Mouse (Mus musculus) limb, embryonic 11.5 days (tissue): ENCODE results near the gene Notum. TPM values are rescaled to one million over a fixed set of nuclear protein-coding genes. Genes with fewer than 3 reads are reported as not detected.

Experiments used
- ATAC-seq: fragments of 200-750 bp; cut with Nextera tagmentation; 2 replicates; pipeline ENCODE4 v1.8.0; 2017; ENCODE audit warnings: low read depth; ENCODE audit not compliant: insufficient number of reproducible peaks, low FRiP score, low TSS enrichment
- DNase-seq: peaks from one replicate; pipeline ENCODE4 v3.0.0-alpha.2; 2015; ENCODE audit warnings: low spot score
- H3K27ac ChIP-seq: fragments of 300-500 bp; sonication (generic); replicated peaks from 2 replicates; pipeline ENCODE4 v1.5.1; 2014; ENCODE audit warnings: low read depth, mild to moderate bottlenecking, low read length
- H3K27me3 ChIP-seq: fragments of 300-500 bp; sonication (generic); 2 replicates; pipeline ENCODE4 v1.6.1; 2014; ENCODE audit warnings: mild to moderate bottlenecking, low read length, mixed read lengths; ENCODE audit not compliant: control insufficient read depth, insufficient read depth
- H3K36me3 ChIP-seq: fragments of 300-500 bp; sonication (generic); 2 replicates; pipeline ENCODE4 v1.6.1; 2014; ENCODE audit warnings: mild to moderate bottlenecking, low read length, moderate library complexity, mixed read lengths; ENCODE audit not compliant: control insufficient read depth, insufficient read depth
- H3K4me1 ChIP-seq: fragments of 300-500 bp; sonication (generic); 2 replicates; pipeline ENCODE4 v1.6.1; 2014; ENCODE audit warnings: low read length, mixed read lengths; ENCODE audit not compliant: control insufficient read depth, insufficient read depth
- H3K4me2 ChIP-seq: fragments of 300-500 bp; sonication (generic); 2 replicates; pipeline ENCODE4 v1.6.1; 2014; ENCODE audit warnings: low read depth, mild to moderate bottlenecking, moderate library complexity; ENCODE audit not compliant: severe bottlenecking
- H3K4me3 ChIP-seq: fragments of 300-500 bp; sonication (generic); 2 replicates; pipeline ENCODE4 v1.5.1; 2014; ENCODE audit warnings: low read depth, low read length
- H3K9ac ChIP-seq: fragments of 300-500 bp; sonication (generic); 2 replicates; pipeline ENCODE4 v1.6.1; 2014; ENCODE audit warnings: mild to moderate bottlenecking, low read length
- H3K9me3 ChIP-seq: fragments of 300-500 bp; sonication (generic); 2 replicates; pipeline ENCODE4 v1.6.1; 2016; ENCODE audit warnings: low read length; ENCODE audit not compliant: control insufficient read depth
- WGBS: fragments of 180-500 bp; shearing (Covaris S2); extraction: QIAGEN DNeasy Blood & Tissue Kit; methylation state at CpG from one replicate; pipeline ENCODE4 v1.1.7; 2014; 5-methylcytosine and 5-hydroxymethylcytosine counted together
- polyA plus RNA-seq: library from polyadenylated mRNA; unstranded; fragments of >200 nt; fragmentation: Nextera tagmentation; extraction: Ambion mirVana; gene quantifications from 2 replicates; pipeline ENCODE4 v1.2.1, GENCODE M21; 2014

Notum gene
- polyA plus RNA-seq, 1 experiment from 2014 or later = 7.5 TPM

DNA sequence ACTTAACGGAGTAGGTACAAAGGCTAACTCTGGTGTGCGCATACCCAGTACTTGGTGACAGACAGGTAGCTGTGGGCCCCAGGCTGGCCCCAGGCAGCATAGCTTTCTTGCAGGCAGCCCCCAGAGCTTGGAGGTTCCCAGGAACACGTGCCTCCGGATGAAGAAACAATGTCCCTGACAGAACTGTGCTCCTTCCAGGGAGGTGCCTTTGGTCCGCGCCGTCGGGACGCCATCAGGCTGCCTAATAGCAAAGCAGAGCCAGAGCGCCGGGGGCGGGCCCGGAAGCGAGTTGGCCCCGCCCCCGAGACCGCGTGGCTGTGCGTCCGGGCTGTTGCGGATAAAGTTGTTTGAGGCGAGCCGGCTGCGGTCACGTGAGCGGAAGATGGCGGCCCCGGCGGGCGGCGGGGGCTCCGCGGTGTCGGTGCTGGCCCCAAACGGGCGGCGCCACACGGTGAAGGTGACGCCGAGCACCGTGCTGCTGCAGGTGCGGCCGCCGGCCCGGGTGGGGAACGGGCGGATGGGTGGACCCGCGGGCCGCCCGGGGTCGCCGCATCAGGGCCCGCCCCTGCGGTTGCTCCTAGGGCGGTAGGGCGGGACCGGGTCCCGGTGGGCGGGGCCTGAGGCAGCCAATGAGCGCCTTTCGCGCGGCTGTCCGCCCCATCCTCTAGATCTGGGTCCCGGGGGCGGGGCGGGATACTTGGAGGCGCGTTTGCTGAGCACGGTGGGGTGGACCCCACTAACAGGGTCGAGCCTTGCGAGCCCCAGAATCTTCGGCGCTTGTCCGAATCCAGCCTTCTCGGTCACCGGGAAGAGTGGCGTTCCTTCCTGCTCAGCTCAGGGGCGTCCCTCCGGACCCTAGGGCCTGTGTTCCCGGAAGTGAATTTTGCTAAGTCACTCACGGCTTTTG lies 12.0 kb upstream of the Notum start, which contains the start of gene Aspscr1:
Gene Aspscr1 (plus strand): TSS at position 287 of the 907 bp plus-strand sequence.
- peak; percentile 95 for DNase-seq

DNA sequence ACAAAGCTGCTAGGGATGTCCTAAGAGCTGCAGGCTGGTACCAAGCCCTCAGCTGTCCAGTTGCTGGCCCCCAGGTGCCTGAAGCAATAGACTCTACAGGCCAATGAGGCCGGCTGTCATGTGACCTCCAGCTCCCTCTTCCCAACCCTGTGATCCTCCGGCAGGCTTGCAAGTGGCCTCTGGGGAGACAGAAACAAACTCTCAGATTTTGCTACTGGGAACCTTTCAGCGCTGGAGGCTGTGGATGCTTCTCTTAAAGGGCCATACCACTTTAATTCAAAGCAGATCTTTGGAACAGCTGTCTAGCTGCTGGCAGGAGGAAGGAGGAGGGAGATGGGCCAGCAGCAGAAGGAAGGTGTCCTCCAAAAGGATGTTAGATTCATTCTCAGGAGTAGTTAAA lies 5.6 kb upstream of the Notum start:
- Histone ChIP-seq H3K27ac (no peak overlapping the region), H3K27me3 (peaks cover 7% of the 10 kb centered on the region), H3K9ac (0 out of 2 replicates have a peak overlapping the region, but pooled peaks have one; percentile 43), H3K4me3 (no peak overlapping the region), H3K9me3 (no peaks in the 10 kb centered on the region), H3K36me3 (no peaks in the 10 kb centered on the region), H3K4me2 (no peak overlapping the region), H3K4me1 (peaks cover 8% of the 10 kb centered on the region; the same call in 1 of the 2 replicates)
- ATAC-seq (no peak), DNase-seq (peak; percentile 33)
- 3% methylated on average over 3 of the region's 3 CpGs for WGBS

More for the DNA sequence above, 12.0 kb upstream of the Notum start, which contains the start of gene Aspscr1:
- ATAC-seq = peak; percentile 95
- Histone ChIP-seq H3K9me3 (no peaks in the 10 kb centered on the region), H3K27me3 (no peaks in the 10 kb centered on the region), H3K36me3 (no peaks in the 10 kb centered on the region), H3K4me2 (peak within 1 kb of the TSS; percentile 81), H3K9ac (peak within 1 kb of the TSS; percentile 82), H3K27ac (peak within 1 kb of the TSS; percentile 80), H3K4me3 (peak within 1 kb of the TSS; percentile 68), H3K4me1 (peaks cover 6% of the 10 kb centered on the region; the same call in 1 of the 2 replicates)
- 1% methylated on average over 76 of the region's 83 CpGs for WGBS

DNA sequence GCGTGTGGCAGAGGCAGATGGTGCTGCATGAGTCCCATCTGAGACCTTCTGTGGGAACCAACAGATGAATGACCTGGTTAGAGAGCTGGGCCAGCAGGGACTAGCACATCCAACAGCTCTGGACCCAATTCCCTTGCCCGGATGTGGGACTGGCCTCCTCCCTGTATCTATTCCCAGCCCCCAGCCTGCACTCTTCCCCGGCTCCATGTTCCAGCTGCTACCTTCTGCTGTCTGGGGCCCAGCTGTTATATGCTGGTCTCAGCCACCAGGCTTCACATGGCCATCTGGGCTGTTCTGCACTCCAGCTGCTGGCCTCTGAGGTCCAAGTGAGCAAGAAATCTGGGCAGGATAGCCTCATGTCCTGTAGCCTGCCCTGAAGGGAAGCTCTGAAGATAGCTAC lies 4.4 kb upstream of the Notum start:
- 0 out of 2 replicates have a peak, but pooled peaks have one; percentile 26 for ATAC-seq
- H3K4me3 ChIP-seq = no peak overlapping the region
- H3K36me3 ChIP-seq = no peaks in the 10 kb centered on the region
- DNase-seq = peak; percentile 36
- H3K4me1 ChIP-seq = peaks cover 17% of the 10 kb centered on the region
- H3K4me2 ChIP-seq = no peak overlapping the region
- 81% methylated on average over 3 of the region's 3 CpGs for WGBS
- H3K9ac ChIP-seq = no peak overlapping the region
- H3K27me3 ChIP-seq = peaks cover 19% of the 10 kb centered on the region
- no peaks in the 10 kb centered on the region for H3K9me3 ChIP-seq
- H3K27ac ChIP-seq = no peak overlapping the region

DNA sequence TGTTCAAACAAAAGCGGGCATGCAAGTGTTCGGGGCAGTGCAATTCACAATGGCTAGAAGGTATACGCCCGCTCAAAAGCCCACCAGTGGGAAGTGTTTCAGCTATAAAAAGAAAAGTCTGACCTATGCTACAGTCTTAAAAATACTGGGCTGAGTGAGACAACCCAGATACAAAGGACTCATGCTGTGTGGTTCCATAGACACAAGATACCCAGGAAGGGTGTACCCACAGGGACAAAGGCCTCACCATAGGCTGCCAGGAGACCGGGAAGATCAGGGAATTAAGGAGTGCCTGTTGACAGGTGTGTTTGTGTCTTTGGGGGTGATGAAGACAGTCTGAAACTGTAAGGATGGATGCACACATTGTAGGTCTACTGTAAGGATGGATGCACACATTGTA lies 2.7 kb upstream of the Notum start:
- ATAC-seq = no peak
- Histone ChIP-seq H3K27ac (no peak overlapping the region), H3K36me3 (no peaks in the 10 kb centered on the region), H3K4me1 (peaks cover 29% of the 10 kb centered on the region), H3K4me3 (no peak overlapping the region), H3K27me3 (peaks cover 34% of the 10 kb centered on the region), H3K9me3 (no peaks in the 10 kb centered on the region), H3K4me2 (no peak overlapping the region), H3K9ac (no peak overlapping the region)
- 89% methylated on average over 5 of the region's 5 CpGs for WGBS
- DNase-seq = no peak

DNA sequence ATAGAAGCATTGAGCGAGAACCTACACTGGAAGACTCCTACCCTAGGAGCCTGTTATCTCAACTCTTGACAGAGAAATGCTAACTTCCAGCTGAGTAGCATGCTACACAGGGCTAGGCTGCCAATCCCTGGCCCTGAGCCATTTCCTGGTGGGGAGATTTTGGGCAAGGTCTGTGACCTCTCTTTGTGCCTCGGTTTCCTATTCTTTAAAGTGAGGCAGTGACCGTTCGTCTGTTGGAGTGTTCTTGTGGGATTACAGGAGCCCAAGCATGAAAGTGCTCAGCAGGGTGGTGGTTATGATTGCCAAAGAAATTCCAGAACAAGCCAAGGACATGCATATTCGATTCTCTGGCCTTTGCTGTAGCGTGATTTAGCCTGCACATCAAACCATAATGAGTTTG lies 1.8 kb upstream of the Notum start:
- H3K4me3 ChIP-seq = no peak overlapping the region
- no peak overlapping the region for H3K4me2 ChIP-seq
- H3K27me3 ChIP-seq = peaks cover 40% of the 10 kb centered on the region
- 78% methylated on average over 6 of the region's 6 CpGs for WGBS
- no peaks in the 10 kb centered on the region for H3K9me3 ChIP-seq
- peaks cover 29% of the 10 kb centered on the region for H3K4me1 ChIP-seq
- H3K27ac ChIP-seq = no peak overlapping the region
- H3K36me3 ChIP-seq = no peaks in the 10 kb centered on the region
- ATAC-seq = no peak
- no peak for DNase-seq
- no peak overlapping the region for H3K9ac ChIP-seq

DNA sequence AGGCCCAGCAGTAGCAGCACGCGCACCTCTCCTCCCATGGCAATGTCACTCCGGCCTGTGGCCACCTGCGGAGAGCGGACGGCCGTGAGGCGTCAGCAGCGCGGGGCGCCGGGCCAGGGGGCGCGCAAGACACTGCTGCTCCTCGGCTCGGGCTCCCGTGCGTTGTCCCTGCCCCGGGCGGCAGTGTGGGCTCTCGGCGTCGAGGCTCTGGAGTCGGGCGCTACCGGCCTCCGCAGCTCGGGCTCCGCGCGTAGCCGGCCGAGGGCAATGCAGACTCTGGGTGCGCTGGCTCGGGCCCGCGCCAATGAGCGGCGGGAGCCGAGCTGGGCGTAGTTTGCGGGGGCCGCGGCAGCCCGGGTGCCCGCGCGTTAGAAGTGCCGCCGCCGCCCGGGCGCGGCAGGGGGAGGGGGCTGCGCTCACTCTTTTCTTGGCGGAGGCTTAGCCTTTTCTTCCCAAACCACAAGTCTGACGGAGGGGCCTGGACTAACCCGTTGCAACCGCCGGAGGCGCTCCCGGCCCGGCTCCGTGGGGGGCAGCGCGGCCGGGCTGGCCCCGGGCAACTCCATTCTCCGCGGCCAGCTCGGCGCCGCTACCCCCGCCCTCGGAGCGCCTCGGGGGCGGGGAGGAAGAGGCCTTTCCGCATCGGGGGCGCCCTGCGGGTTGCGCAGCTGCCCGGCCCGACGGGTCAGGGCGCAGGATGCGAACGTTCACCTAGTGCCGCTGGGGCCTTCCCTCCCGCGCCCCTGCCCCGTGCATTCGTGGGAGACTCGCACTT lies 487 bp downstream of the Notum start:
- DNase-seq = peak; percentile 74
- Histone ChIP-seq H3K27me3 (peaks cover 44% of the 10 kb centered on the region), H3K9ac (peak overlapping the region; percentile 56), H3K36me3 (no peaks in the 10 kb centered on the region), H3K4me1 (peaks cover 21% of the 10 kb centered on the region), H3K4me3 (peak overlapping the region; percentile 42), H3K4me2 (peak overlapping the region; percentile 82), H3K9me3 (no peaks in the 10 kb centered on the region), H3K27ac (no peak overlapping the region)
- under 1% methylated on average over 74 of the region's 95 CpGs for WGBS
- ATAC-seq = peak; percentile 45; the same call in 1 of the 2 replicates

DNA sequence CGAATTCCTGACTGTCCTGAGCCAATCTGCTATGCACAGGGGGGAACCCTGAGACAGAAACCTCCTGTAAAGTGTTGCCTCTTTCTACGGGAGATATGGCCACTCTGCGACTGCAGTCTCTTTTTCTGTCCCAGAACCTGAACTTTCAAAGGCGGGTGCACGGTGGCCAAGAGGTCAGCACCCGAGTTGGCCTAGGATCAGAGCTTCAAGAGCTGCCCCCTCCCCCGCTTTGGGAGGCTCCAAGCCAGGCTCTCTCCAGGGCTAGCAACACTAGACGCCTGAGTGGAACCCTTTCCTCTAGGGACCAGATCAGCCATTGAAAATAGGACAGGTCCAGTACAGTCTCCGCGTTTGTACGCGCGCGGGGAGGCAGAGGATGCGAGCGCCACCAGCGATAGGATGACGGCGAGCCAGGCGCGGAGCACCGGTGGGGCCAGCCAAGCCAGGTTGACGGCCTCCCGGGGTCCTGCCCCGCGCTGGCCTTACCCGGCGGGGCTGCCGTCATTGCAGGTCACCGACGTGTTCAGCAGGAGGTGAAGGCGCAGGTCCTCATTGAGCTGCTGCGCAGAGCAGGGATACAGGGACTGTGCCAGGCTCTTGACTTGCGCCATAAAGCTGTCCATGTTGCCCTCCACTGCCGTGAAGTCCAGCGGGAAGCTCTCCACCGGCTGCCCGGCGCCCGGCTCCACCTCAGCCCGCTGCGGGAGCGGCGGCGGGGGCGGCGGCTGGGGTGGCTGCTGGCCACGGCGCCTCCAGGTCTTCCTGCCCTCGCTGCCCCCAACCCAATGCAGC lies 1.3 kb downstream of the Notum start:
- H3K4me2 ChIP-seq = peak overlapping the region; percentile 82
- no peak overlapping the region for H3K27ac ChIP-seq
- no peaks in the 10 kb centered on the region for H3K9me3 ChIP-seq
- H3K4me3 ChIP-seq = peak overlapping the region; percentile 42
- 2% methylated on average over 44 of the region's 50 CpGs for WGBS
- H3K27me3 ChIP-seq = peaks cover 44% of the 10 kb centered on the region
- DNase-seq (peak; percentile 46), ATAC-seq (no peak; the same call in 1 of the 2 replicates)
- H3K9ac ChIP-seq = peak overlapping the region; percentile 56; the same call in 1 of the 2 replicates
- peaks cover 21% of the 10 kb centered on the region for H3K4me1 ChIP-seq
- H3K36me3 ChIP-seq = no peaks in the 10 kb centered on the region
